Mouse (Mus musculus) lung, postnatal 14 days (tissue): Measurements from ENCODE around the gene Malsu1.

ENCODE experiments used
- DNase-seq: peaks from one replicate; pipeline ENCODE4 v3.0.0; 2021

Gene Malsu1

DNA sequence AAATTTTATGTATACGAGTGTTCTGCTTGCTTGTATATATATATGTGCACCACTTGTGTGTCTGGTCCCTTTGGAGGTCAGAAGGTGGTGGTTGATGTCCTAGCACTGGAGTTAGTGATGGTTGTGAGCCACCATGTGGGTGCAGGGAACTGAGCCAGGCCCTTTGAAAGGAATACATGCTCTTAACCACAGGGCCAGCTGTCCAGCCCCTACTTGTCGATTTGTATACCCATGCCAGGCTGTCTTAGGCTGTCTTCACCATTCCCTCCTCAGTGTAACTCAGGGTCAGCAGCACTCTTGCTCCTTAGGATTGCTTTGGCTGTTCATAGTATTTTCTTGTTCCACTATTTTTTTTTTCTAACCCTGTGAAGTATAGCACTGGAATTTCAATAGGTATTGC is 4.3 kb downstream of the Malsu1 start:
- no peak for DNase-seq

DNA sequence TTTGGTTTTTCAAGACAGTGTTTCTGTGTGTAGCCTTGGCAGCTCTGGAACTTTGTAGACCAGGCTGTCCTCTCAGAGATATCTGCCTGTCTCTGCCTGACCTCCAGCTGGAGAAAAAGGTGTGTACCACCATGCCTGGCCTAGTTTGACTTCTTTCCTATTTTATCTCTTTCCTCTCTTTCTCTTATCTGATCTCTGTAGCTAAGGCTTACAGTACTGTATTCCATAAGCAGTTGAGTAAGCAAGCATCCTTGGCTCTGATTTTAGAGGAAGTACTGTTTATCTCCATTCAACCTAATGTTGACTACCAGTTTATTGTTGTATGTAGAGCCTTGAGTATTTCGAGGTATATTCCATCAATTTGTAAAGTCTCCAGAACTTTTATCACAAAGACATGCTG is 5.7 kb downstream of the Malsu1 start:
- no peak for DNase-seq

DNA sequence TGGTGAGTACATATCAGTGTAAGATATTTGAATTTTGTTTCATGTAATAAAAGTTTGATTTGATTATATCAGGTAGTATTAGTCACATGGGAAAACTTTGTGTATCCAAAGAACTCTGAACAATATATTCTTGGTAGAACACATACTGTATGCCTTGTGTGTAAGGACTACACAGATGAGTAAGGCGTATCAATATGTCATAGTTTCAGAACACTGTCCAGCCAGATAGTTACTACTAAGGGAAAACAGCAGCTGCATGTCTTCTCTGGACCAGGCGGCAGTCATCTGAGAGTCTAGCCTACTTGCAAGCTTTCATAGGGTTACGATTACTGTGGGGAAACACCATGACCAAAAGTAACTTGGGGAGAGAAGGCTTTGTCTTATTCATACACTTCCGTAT is 9.4 kb downstream of the Malsu1 start:
- no peak for DNase-seq

DNA sequence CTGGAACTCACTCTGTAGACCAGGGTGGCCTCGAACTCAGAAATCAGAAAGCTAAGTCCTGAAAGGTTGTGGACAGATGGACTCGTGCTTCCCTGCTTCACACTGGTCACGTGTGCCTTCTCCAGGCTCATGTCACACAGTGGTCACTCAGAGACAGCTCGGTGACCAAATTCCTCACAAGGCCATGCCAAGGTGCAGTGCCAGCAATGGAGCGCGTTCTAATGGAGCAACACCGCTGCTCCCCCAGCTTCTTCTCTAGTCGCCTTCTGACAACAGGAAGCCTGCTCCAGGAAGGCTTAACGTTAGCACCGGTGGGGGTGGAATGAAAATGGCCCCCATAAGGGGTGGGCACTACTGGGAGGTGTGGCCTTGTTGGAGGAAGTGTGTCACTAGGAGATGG is 21.4 kb downstream of the Malsu1 start:
- no peak for DNase-seq

DNA sequence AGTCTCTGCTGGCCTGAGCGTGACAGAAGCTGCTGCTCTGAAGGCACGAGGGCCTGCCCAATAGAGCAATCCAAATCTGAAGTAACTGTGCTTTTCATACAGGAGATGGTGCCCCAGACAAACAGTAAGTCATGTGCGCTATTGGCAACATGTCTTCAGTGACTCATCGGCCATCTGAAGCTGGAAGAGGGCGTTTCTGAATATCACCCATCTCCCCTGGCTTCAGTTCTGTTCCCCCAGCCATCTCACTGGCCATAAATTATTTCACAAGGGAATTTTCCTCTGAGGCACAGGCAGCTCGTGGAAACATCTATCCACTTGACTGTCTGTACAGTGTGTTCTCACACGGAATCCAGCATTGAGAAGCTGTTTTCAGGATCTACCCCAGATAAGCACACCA is 22.8 kb downstream of the Malsu1 start:
- peak; percentile 59 for DNase-seq

DNA sequence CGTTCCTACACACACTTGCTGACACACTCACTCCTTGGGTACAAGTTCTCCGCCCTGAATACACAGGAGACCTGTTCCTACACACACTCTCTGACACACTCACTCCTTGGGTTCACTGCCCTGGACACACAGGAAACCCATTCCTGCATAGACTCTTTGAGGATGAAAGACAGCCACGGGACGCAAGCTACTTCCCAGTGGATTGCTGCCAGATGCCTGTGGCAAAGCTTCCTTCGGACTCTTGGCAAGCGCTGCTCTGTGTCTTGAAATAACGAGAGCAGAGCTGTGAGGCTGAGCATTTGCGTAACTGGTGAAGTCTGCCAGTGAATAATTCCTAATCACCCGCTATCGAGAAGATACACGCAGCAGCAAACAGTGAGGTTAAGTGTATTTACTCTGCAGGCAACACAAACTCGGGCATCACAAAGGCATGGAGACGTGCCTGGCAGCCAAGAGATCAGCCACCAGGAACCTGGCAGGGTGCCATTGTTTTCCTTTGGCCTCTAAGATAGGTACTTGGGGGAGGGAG is 23.4 kb downstream of the Malsu1 start:
- peak; percentile 86 for DNase-seq

DNA sequence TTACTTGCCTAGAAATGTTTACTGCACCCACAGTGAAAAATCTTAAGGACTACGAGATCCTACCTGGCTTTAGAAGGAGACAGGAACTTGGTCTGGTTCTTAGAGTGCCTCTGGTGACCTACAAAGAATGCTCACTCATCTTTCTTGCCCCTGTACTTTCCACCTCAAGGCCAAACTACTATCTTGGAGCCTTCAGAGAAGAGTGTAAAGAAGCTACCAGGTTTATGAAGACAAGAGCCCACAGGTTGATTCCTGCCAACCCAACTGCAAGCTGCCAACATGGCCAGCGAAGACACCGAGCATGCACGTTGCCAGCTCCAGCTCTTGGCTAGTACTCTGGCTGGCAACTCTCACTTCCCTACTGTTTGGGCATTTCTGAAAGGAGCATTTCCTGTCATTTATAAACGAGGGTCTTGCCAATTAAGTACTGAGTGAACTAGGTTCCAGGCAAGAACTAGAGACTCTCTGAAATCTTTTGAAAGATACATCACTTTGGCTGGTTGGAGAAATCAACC is 24.1 kb downstream of the Malsu1 start:
- DNase-seq: peak; percentile 22

DNA sequence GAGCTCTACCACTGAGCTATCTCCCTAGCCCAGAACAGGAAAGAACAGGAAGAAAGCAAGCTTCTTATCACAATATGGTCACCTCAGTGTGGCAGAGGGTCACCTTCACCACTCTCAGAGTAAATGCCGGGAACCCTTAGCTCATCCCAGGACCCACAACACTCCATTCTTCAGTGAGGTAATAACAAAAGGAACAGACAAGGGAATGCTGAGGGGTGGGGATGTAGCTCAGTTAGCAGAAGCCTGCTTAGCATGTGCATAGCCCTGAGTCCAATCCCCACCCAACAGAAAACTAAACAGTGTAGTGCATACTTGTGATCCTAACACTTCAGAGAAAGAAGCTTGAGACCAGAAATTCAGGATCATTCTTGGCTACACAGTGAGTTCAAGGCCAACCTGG is 25.5 kb downstream of the Malsu1 start:
- no peak for DNase-seq

DNA sequence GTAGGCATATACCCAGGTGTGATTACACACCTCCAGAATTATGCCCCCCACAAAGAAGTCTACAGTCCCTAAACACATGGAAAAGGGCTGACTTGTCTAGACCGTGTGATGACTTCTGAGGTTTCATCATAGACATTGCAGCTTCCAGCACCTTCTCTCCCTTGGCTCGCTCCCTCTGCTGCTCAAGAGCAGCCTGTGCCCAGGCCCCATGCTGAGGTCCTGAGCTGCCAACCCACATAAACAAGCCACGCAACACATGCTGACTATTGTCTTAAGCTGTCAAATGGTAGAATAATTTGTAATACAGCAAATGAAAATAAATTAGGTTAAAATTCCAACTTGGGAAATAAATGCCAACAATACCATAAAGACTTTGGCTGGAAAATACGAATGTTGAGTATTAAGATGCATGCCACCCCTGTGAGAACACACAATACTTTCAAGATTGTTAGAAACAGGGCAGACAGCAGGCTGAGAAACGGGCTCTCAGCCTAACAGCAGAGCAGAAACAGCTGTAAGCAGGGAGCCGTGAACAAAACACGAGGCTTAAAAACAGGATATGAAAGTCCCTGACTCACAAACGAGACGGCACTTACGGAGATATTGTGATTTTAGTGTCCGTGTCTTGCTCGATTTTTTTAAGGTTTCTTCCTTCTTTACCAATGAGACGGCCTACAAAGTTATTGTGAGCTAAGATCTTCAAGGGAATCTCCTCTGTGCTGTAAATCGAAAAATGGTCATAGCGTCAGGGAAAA is 33.3 kb downstream of the Malsu1 start:
- no peak for DNase-seq

DNA sequence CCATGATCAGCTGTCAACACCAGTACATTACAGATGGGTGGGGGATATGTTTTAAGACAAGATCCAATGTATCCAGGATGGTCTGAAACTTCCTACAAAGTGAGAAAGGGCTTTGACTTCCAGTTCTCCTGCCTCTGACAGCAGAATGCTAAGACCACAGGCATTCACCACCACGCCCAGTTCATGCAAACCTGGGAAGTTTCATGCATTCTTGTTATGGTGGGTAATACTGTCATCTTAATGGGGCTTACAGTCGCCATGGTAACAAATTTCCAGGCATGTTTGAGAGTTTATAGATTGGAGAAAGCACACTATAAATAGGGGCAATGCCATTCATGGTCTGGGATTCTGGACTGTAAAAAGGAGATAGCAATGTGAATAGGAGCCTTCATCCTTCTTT is 35.6 kb downstream of the Malsu1 start:
- no peak for DNase-seq

DNA sequence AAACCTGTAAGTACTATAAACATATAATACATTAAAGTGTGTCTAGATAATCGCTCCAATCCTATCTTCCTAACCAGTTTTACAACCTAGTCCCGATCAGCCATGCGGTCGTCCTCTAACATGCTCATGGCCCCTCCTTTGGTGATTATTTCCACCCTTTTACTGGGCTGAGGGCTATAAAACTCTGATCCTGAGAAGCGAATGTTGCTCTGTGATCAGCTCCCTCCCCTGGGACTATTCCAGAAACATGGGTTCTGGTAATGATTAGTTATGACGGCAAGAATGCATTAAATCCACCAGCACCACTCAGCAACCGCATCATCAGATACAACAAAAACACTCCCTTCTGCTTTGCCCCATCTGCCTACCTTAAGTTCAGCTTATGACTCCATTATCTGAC is 40.3 kb downstream of the Malsu1 start:
- no peak for DNase-seq

DNA sequence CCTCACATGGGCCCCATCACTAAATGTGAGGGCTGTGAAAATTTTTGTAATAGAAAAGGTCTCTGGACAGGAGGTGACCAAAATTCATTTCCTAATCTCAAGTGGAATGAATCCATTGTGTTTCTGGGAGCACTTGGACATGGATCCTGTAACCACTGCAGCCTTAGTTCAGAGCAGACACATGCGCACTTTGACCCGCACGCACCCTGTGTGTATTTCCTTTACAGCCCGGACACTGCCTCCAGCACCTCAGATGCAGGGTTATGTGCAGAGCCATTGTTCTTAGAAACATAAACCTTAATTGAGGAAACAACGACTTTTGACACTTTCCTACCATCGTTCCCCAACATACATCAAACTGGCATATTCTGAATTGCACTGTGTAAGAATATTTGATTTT is 40.9 kb downstream of the Malsu1 start:
- no peak for DNase-seq

DNA sequence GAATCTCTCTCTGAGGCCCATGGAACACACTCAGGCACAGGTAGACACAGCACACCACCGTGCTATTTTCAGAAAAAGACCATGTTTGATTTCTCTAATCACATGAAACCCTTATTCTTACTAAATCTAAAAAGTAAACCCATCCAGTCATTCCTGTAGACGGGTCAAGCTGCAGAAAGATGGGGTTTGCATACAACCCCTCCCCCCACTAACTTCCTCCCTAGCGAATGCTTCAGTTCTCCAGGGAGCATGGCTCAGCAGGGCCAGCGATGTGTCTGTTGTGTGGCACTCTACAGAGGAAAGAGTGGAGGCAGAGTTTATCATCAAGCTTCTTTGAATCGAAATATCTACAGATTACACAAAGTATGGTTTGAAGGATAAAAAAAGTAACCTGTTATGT is 42.0 kb downstream of the Malsu1 start:
- DNase-seq: no peak

DNA sequence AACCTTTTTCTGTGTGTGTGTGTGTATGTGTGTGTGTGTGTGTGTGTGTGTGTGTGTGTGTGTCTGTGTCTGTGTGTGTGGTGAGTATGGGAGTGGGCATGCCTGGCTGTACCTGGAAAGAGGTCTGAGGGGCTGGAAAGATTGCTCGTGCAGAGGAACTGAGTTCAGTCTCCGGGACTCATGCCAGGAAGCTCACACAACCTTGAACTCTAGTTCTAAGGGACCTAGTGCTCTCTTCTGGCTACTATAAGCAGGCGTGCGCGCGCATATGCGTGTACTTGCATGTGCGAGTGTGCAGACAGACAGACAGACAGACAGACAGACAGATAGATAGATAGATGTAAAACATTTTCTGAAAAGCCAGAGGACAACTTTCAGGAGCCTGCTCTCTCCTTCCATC is 42.6 kb downstream of the Malsu1 start:
- no peak for DNase-seq

DNA sequence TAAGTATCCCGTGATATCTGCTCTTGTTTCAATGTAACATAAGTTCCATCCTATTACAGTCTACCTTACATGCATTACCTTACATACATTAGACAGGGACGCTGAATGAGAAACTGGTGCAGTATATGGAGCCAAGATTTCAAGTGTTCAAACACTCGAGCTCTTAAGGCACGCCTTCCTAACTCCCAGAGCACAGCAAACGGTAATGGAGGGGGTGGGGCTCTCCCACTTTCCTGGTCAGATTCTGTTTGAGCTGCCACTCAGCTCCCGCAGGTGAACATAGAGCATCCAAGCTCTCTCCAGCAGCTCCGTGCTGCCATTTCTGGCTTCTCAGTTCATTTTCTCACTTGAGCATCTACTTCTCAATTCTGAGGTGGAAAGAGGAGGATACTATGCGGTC is 44.9 kb downstream of the Malsu1 start:
- DNase-seq: peak; percentile 28

DNA sequence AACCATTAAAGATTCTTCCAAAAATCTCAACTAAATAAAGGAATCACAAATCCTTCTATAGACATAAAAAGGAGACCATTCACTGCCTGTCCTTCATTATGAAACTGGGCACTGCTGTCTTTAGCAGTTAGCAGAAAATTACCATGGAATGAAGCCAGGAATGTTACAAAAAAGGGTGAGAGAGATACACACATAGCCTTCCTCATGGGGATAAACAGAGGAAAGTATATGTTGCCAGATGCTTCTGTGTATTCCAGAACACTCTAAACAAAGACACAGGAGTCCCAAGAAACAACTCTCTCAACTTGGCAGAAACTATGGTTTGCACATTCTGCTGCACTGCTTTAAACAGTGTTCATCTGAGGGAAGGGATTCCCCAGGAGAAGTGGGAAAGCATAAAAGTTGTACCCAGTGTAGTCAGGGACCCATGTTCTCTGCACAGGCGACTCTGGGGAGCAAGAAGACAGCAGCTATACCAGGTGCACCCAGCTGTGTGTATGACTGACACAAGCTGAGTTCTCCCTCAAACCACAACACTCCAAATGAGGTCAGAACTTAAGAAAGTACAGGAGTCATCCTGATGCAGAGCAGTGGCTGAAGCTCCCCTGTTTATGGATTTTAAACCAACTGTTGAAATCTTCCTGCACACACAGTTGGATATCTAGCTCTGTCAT is 46.0 kb downstream of the Malsu1 start:
- DNase-seq: peak; percentile 15

DNA sequence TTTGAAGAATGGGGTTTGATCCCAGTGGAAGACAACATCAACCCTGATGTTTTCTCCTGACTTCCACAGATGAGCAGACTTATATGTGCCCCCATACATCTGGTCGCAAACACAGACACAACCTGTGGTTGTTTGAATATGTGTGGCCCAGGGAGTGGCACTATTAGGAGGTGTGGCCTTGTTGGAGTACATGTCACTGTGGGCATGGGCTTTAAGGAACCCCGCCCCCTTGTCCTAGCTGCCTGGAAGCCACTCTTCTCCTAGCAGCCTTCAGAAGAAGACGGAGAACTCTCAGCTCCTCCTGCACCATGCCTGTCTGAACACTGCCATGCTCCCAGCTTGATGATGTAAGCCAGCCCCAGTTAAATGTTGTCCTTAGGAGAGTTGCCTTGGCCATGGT is 46.8 kb downstream of the Malsu1 start:
- DNase-seq: no peak

DNA sequence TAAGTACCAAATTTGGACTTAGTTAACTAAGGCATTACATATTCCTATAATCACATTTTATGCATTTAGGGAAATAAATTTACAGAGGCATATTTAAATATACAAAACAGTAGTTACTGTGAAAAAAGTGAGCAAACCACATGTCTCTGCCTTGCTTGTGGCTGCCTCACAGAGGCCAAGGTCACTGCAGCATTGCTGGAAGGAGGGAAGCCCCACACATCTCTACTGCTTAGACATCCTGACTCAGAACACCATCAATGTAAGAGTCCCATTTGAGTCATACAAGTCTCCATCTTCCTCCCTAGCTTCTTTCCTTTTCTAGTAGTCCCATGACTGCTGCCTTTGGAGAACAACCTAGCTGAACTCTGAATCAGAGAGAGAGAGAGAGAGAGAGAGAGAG is 56.7 kb downstream of the Malsu1 start:
- DNase-seq: no peak

DNA sequence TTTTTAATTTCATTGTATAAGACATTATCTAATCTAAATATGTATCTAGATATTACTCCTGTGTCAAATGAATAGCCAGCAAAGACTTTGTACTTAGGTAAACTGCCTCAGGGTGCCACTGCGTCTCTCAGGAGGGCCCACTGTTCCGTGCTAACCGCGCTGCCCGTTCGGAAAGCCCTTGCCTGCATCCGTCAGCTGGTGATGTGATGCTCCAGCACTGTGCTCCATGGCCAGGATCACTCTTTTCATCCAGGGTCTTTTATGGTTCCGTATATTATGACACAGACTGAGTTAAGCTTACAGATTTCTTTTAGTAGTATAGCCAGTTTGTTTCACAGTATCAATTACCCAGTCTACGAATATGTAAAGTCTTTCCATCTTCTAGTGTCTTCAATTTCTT is 58.3 kb downstream of the Malsu1 start:
- DNase-seq: no peak

DNA sequence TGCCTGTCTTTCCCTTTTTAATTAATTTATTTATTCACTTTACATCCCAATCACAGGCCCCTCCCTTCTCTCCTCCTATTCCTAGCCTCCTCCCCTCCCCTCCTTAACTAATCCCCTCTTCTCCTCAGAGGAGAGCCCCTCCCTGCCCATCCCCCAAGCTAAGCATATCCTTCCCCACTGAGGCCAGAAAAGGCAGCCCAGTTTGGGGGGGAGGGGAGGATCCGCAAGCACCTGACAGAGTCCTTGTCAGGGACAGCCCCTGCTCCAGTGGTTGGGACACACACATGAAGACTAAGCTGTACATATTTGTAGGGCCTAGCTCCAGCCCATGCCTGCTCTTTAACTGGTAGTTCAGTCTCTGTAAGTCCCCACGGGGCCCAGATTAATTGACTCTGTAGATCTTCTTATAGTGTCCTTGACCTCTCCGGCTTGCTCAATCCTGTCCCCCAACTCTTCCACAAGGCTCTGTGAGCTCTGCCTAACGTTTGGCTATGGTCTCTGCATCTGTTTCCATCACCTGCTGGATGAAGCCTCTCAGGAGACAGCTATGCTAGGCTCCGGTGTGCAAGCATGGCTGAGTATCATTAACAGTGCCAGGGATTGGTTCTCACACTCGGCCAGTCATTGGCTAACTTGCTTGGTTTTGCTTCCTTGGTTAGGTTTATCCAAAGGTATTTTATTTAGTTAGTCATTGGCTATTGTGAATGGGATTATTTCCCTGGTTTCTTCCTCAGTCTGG is 58.9 kb downstream of the Malsu1 start:
- no peak for DNase-seq
